9 mouse cellular contexts compared by ENCODE assay signal in the genomic region with DNA sequence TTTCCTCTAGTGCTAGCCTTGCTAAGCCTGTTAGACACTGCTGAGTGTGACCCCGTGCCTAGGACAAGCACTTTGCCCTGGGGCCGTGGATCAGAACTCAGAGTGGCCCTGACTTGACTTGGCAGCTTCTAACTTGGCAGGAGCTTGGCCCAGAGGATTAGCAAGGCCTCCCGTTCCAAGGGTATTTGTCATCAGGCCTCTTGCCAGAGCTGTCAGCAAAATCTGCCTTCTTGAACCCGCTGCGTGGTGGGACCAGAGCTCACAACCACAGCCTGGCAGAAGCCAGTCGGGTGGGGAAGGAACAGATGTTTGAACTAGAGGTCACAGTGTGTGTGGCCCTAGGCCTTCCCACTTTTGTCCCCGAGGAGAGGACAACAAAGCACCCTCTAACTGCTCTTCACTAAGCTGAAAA. TPM values are rescaled to one million over a fixed set of nuclear protein-coding genes. Genes with fewer than 3 reads are reported as not detected.
DNase-seq lines count a peak whose midpoint lies in the region; ATAC-seq and TF ChIP-seq lines count a peak whose summit lies in the region.
"Had no signal": no experiment of that assay in that cellular context is flagged by ENCODE, and none has a peak within 500 bp of the region (broad histone marks: within the 10 kb centered on the region; RNA-seq: fewer than 3 reads in every experiment).

No protein-coding gene starts in this region.

- H3K9ac ChIP-seq in hindbrain, postnatal 0 days (replicated peaks; ENCODE audit: low read length) = no peak overlapping the region
- no peak overlapping the region for H3K9ac ChIP-seq in hindbrain, embryonic 11.5 days (ENCODE audit: low read depth, low read length)

- intact Hi-C loops in gastrocnemius, postnatal 36 days (cut with DNase I) = no loop called here

- H3K4me3 ChIP-seq in hindbrain, postnatal 0 days (ENCODE audit: low read length) = no peak overlapping the region
- H3K4me3 ChIP-seq in hindbrain, embryonic 11.5 days (ENCODE audit: low read depth, low read length) = no peak overlapping the region
- H3K4me3 ChIP-seq in myocyte = no peak overlapping the region

- H3K9me3 ChIP-seq in hindbrain, postnatal 0 days (ENCODE audit: low read length) = no peaks in the 10 kb centered on the region
- no peaks in the 10 kb centered on the region for H3K9me3 ChIP-seq in hindbrain, embryonic 11.5 days (ENCODE audit: control insufficient read depth, low read length)

- TF ChIP-seq CTCF in hindbrain, postnatal 0 days (IDR thresholded peaks at IDR 0.05; ENCODE audit: low read depth) = no peak

- H3K4me1 ChIP-seq in hindbrain, postnatal 0 days (ENCODE audit: insufficient read depth, low read length) = peaks cover 19% of the 10 kb centered on the region
- peaks cover 4% of the 10 kb centered on the region; the same call in 1 of the 2 replicates for H3K4me1 ChIP-seq in hindbrain, embryonic 11.5 days (replicated peaks; ENCODE audit: control insufficient read depth, insufficient read depth, low read length)

- no peaks in the 10 kb centered on the region for H3K79me2 ChIP-seq in myocyte (ENCODE audit: control insufficient read depth, insufficient read depth)

- H3K36me3 ChIP-seq in hindbrain, postnatal 0 days (ENCODE audit: insufficient read depth, low read length) = no peaks in the 10 kb centered on the region
- H3K36me3 ChIP-seq in hindbrain, embryonic 11.5 days (ENCODE audit: control insufficient read depth, insufficient read depth, low read length) = no peaks in the 10 kb centered on the region
- H3K36me3 ChIP-seq in myocyte (ENCODE audit: control insufficient read depth, insufficient read depth) = no peaks in the 10 kb centered on the region

- no peak for TF ChIP-seq POLR2A in myocyte (IDR thresholded peaks at IDR 0.05; ENCODE audit: insufficient read length, low read depth)

- H3K4me2 ChIP-seq in hindbrain, postnatal 0 days (ENCODE audit: low read depth, low read length) = no peak overlapping the region
- H3K4me2 ChIP-seq in hindbrain, embryonic 11.5 days (replicated peaks; ENCODE audit: low read depth, low read length) = no peak overlapping the region
- H3K4me2 ChIP-seq in myocyte (ENCODE audit: low read depth) = peak overlapping the region; percentile 31

- no peak overlapping the region for H3ac ChIP-seq in myocyte (ENCODE audit: control insufficient read depth, insufficient read length)

- no peak overlapping the region for H3K27ac ChIP-seq in hindbrain, postnatal 0 days
- H3K27ac ChIP-seq in hindbrain, embryonic 11.5 days (ENCODE audit: low read depth, low read length) = no peak overlapping the region

- DNase-seq in hindbrain, postnatal 0 days (ENCODE audit: low spot score) = peak; percentile 77
- no peak for DNase-seq in hindbrain, embryonic 11.5 days (ENCODE audit: low spot score)
- peak; percentile 75 for DNase-seq in brain, adult 2 months (ENCODE audit: low read depth, low spot score)
- peak; percentile 78 to 84 for DNase-seq in gastrocnemius, postnatal 36 days
- peak; percentile 92 for DNase-seq in kidney, postnatal 14 days
- DNase-seq in layer of hippocampus, postnatal 36 days = no peak

- no peaks in the 10 kb centered on the region for H3K27me3 ChIP-seq in hindbrain, postnatal 0 days (ENCODE audit: insufficient read depth, low read length)
- no peaks in the 10 kb centered on the region for H3K27me3 ChIP-seq in hindbrain, embryonic 11.5 days (ENCODE audit: control insufficient read depth, insufficient read depth, low read length)
- peaks cover 13% of the 10 kb centered on the region for H3K27me3 ChIP-seq in myocyte (ENCODE audit: control insufficient read depth, insufficient read depth, insufficient read length)

- WGBS in hindbrain, postnatal 0 days = 20% methylated on average over 7 of the region's 7 CpGs
- WGBS in hindbrain, embryonic 11.5 days = 30% methylated on average over 7 of the region's 7 CpGs

- ATAC-seq in hindbrain, postnatal 0 days = peak; percentile 65
- ATAC-seq in hindbrain, embryonic 11.5 days (ENCODE audit: low FRiP score) = no peak; the same call in 1 of the 2 replicates
- ATAC-seq in inflammation-experienced regulatory T-cells, adult 6 months = no peak

TF ChIP-seq in myocyte, 11 proteins besides CTCF, POLR2A, EP300 and RAD21:
- peak in 2 of 3 experiments; percentile 60 to 77 for TF ChIP-seq MYOD1 (IDR thresholded peaks at IDR 0.05; ENCODE audit: control insufficient read depth in 1 of 3, insufficient read length in 2 of 3, low read depth in 2 of 3)
- no peak for TF ChIP-seq E2F4 (IDR thresholded peaks at IDR 0.05; ENCODE audit: insufficient read depth)
- no peak for TF ChIP-seq CEBPB (IDR thresholded peaks at IDR 0.05; ENCODE audit: insufficient read depth, poor library complexity, severe bottlenecking)
- TF ChIP-seq TCF12 (IDR thresholded peaks at IDR 0.05; ENCODE audit: insufficient read depth, poor library complexity, severe bottlenecking) = peak; percentile 23
- TF ChIP-seq SRF (IDR thresholded peaks at IDR 0.05; ENCODE audit: control insufficient read depth, insufficient read length, low read depth) = no peak
- peak in 1 of 3 experiments; percentile 78 for TF ChIP-seq MYOG (IDR thresholded peaks at IDR 0.05; ENCODE audit: control insufficient read depth in 1 of 3, insufficient read depth in 1 of 3, insufficient read length in 2 of 3, low read depth in 2 of 3)
- TF ChIP-seq REST (IDR thresholded peaks at IDR 0.05; ENCODE audit: insufficient read depth, insufficient read length) = no peak
TF ChIP-seq in myocyte: peak in this region for 3.

RNA-seq across cellular contexts. Expression of a gene that starts 35.4 kb away (rescaled TPM):
- 4.6 and 10.4 TPM in 2 replicates for total RNA-seq in hindbrain, postnatal 0 days (2014; rRNA removed)
- polyA plus RNA-seq in hindbrain, postnatal 0 days (2015; fragmentation: Nextera tagmentation; extraction: Ambion mirVana) = 9.6 and 10.2 TPM in 2 replicates
- polyA plus RNA-seq in hindbrain, embryonic 11.5 days (2014; fragmentation: Nextera tagmentation; extraction: Ambion mirVana) = 1.2 and 1.4 TPM in 2 replicates
- 1 to 10 TPM; 6.7 to 7.4 TPM for total RNA-seq in gastrocnemius, postnatal 36 days (2021)
- 0.02 TPM for polyA plus RNA-seq in myocyte (2012; fragmentation: generic; extraction: Trizol)
- 10 to 100 TPM; 81.2 to 96.8 TPM for total RNA-seq in layer of hippocampus, postnatal 36 days (2021)
- polyA plus RNA-seq in inflammation-experienced regulatory T-cells, adult 6 months (2017; shearing (Covaris generic)) = 1 to 10 TPM; 1.5 to 2.4 (median 1.5) TPM
- total RNA-seq: neutrophil, adult 5-6 weeks had no signal

Comparison
In these comparisons a context has a peak if more than half of its experiments do, and no peak if none do; other contexts are left out.
1. DNase-seq: peak in hindbrain, postnatal 0 days (single experiment), brain, adult 2 months (single experiment), gastrocnemius, postnatal 36 days (2 of 2) and kidney, postnatal 14 days (single experiment); none in hindbrain, embryonic 11.5 days (single experiment) and layer of hippocampus, postnatal 36 days (0 of 2).